Mouse (Mus musculus): Measurements from ENCODE around the gene Gja5. TPM values are rescaled to one million over a fixed set of nuclear protein-coding genes. Genes with fewer than 3 reads are reported as not detected.

The Gja5 gene
- polyA plus RNA-seq, 1 experiment from 2014 or later, result 0.13 TPM

- no peaks in the 10 kb centered on the region for H3K27me3 ChIP-seq
- ATAC-seq (no peak), DNase-seq (ENCODE audit: low read depth, low spot score) (no peak)
- in situ Hi-C loops (cut with MboI; ENCODE audit: low pct_unique_long_range_greater_than_20kb), result no loop called here
- no peak for TF ChIP-seq CTCF (IDR thresholded peaks at IDR 0.05)
- ChIA-PET POLR2A (interaction anchor here (0.9 kb wide), 1 partner anchor 102 kb away, joined by 3 read pairs; no protein-coding TSS in a partner anchor), CTCF (no interaction called here)
These were observed 70.0 kb downstream of the Gja5 start for GRCm38 (mm10) chr3:96974467-96974866.

- in situ Hi-C loops (cut with MboI; ENCODE audit: low pct_unique_long_range_greater_than_20kb), result no loop called here
- CTCF ChIA-PET, result interaction anchor here (0.7 to 1.8 kb wide), 2 partner anchors 14 to 28 kb away, joined by 3 read pairs; no protein-coding TSS in a partner anchor
- TF ChIP-seq CTCF (IDR thresholded peaks at IDR 0.05), result no peak
- ATAC-seq, result no peak
- no peak for DNase-seq (ENCODE audit: low read depth, low spot score)
- POLR2A ChIA-PET, result no interaction called here
- no peaks in the 10 kb centered on the region for H3K27me3 ChIP-seq
These were observed 71.1 kb downstream of the Gja5 start for GRCm38 (mm10) chr3:96975628-96976027.

- no peaks in the 10 kb centered on the region for H3K27me3 ChIP-seq
- no peak for DNase-seq (ENCODE audit: low read depth, low spot score)
- in situ Hi-C loops (cut with MboI; ENCODE audit: low pct_unique_long_range_greater_than_20kb), result no loop called here
- ChIA-PET POLR2A (no interaction called here), CTCF (interaction anchor here (0.9 to 1.8 kb wide), 4 partner anchors 8 to 99 kb away, joined by 3 to 4 read pairs (median 4); no protein-coding TSS in a partner anchor)
- no peak for ATAC-seq
- TF ChIP-seq CTCF (IDR thresholded peaks at IDR 0.05), result no peak
These were observed 73.0 kb downstream of the Gja5 start for GRCm38 (mm10) chr3:96977507-96977906.

- no peak for TF ChIP-seq CTCF (IDR thresholded peaks at IDR 0.05)
These were observed 74.0 kb downstream of the Gja5 start for GRCm38 (mm10) chr3:96978469-96978868.

GRCm38 (mm10) chr3:96979020-96979419 lies 74.5 kb downstream of the Gja5 start:
- ATAC-seq (no peak), DNase-seq (ENCODE audit: low read depth, low spot score) (no peak)
- CTCF ChIA-PET, result interaction anchor here (1.2 to 1.3 kb wide), 4 partner anchors 10 to 606 kb away, joined by 3 to 4 read pairs (median 4); no protein-coding TSS in a partner anchor
- no peak for TF ChIP-seq CTCF (IDR thresholded peaks at IDR 0.05)
- H3K27me3 ChIP-seq, result no peaks in the 10 kb centered on the region
- in situ Hi-C loops (cut with MboI; ENCODE audit: low pct_unique_long_range_greater_than_20kb), result no loop called here
- POLR2A ChIA-PET, result interaction anchor here (1.3 kb wide), 1 partner anchor 17 kb away, joined by 4 read pairs; no protein-coding TSS in a partner anchor

More at GRCm38 (mm10) chr3:96978469-96978868, 74.0 kb downstream of the Gja5 start:
- ChIA-PET POLR2A (interaction anchor here (1.3 kb wide), 1 partner anchor 17 kb away, joined by 4 read pairs; no protein-coding TSS in a partner anchor), CTCF (interaction anchor here (1.2 kb wide), 2 partner anchors 9 to 46 kb away, joined by 3 to 4 read pairs; no protein-coding TSS in a partner anchor)
- in situ Hi-C loops (cut with MboI; ENCODE audit: low pct_unique_long_range_greater_than_20kb), result no loop called here
- ATAC-seq, result no peak
- DNase-seq (ENCODE audit: low read depth, low spot score), result no peak
- no peaks in the 10 kb centered on the region for H3K27me3 ChIP-seq

- ChIA-PET POLR2A (no interaction called here), CTCF (interaction anchor here (0.9 to 1.5 kb wide), 2 partner anchors 21 to 28 kb away, joined by 3 to 4 read pairs; no protein-coding TSS in a partner anchor)
- in situ Hi-C loops (cut with MboI; ENCODE audit: low pct_unique_long_range_greater_than_20kb), result no loop called here
- DNase-seq (ENCODE audit: low read depth, low spot score) (no peak), ATAC-seq (no peak)
- no peaks in the 10 kb centered on the region for H3K27me3 ChIP-seq
- no peak for TF ChIP-seq CTCF (IDR thresholded peaks at IDR 0.05)
These were observed 77.3 kb downstream of the Gja5 start for GRCm38 (mm10) chr3:96981833-96982232.

- in situ Hi-C loops (cut with MboI; ENCODE audit: low pct_unique_long_range_greater_than_20kb), result no loop called here
- H3K27me3 ChIP-seq, result no peaks in the 10 kb centered on the region
- DNase-seq (ENCODE audit: low read depth, low spot score) (no peak), ATAC-seq (no peak)
- ChIA-PET POLR2A (interaction anchor here (0.7 kb wide), 1 partner anchor 13 kb away, joined by 3 read pairs; no protein-coding TSS in a partner anchor), CTCF (no interaction called here)
- TF ChIP-seq CTCF (IDR thresholded peaks at IDR 0.05), result no peak
These were observed 78.2 kb downstream of the Gja5 start for GRCm38 (mm10) chr3:96982666-96983065.

- in situ Hi-C loops (cut with MboI; ENCODE audit: low pct_unique_long_range_greater_than_20kb), result no loop called here
- no peak for TF ChIP-seq CTCF (IDR thresholded peaks at IDR 0.05)
- H3K27me3 ChIP-seq, result no peaks in the 10 kb centered on the region
- ChIA-PET CTCF (no interaction called here), POLR2A (interaction anchor here (0.6 to 0.7 kb wide), 2 partner anchors 10 to 314 kb away, joined by 4 to 6 read pairs; no protein-coding TSS in a partner anchor)
- DNase-seq (ENCODE audit: low read depth, low spot score) (no peak), ATAC-seq (no peak)
These were observed 88.0 kb downstream of the Gja5 start for GRCm38 (mm10) chr3:96992526-96992925.

GRCm38 (mm10) chr3:96997770-96998169 lies 93.3 kb downstream of the Gja5 start:
- ChIA-PET POLR2A (no interaction called here), CTCF (no interaction called here)
- no peaks in the 10 kb centered on the region for H3K27me3 ChIP-seq
- no peak for TF ChIP-seq CTCF (IDR thresholded peaks at IDR 0.05)
- in situ Hi-C loops (cut with MboI; ENCODE audit: low pct_unique_long_range_greater_than_20kb), result no loop called here
- DNase-seq (ENCODE audit: low read depth, low spot score), result no peak
- ATAC-seq, result no peak

GRCm38 (mm10) chr3:97003111-97003510 lies 98.6 kb downstream of the Gja5 start:
- in situ Hi-C loops (cut with MboI; ENCODE audit: low pct_unique_long_range_greater_than_20kb), result no loop called here
- H3K27me3 ChIP-seq, result no peaks in the 10 kb centered on the region
- POLR2A ChIA-PET, result no interaction called here
- ATAC-seq (no peak), DNase-seq (ENCODE audit: low read depth, low spot score) (no peak)
- no peak for TF ChIP-seq CTCF (IDR thresholded peaks at IDR 0.05)
- CTCF ChIA-PET, result interaction anchor here (0.9 to 1.7 kb wide), 6 partner anchors 10 to 73 kb away, joined by 3 to 5 read pairs (median 3); no protein-coding TSS in a partner anchor

- in situ Hi-C loops (cut with MboI; ENCODE audit: low pct_unique_long_range_greater_than_20kb), result no loop called here
- DNase-seq (ENCODE audit: low read depth, low spot score) (no peak), ATAC-seq (no peak)
- H3K27me3 ChIP-seq, result no peaks in the 10 kb centered on the region
- POLR2A ChIA-PET, result no interaction called here
- CTCF ChIA-PET, result interaction anchor here (0.9 to 1.1 kb wide), 2 partner anchors 10 to 13 kb away, joined by 3 read pairs; no protein-coding TSS in a partner anchor
- TF ChIP-seq CTCF (IDR thresholded peaks at IDR 0.05), result no peak
These were observed 100.0 kb downstream of the Gja5 start for GRCm38 (mm10) chr3:97004509-97004908.

Data from Patski (cell line).